Mouse (Mus musculus): Measurements from ENCODE around the gene Dnajc21.

DNA sequence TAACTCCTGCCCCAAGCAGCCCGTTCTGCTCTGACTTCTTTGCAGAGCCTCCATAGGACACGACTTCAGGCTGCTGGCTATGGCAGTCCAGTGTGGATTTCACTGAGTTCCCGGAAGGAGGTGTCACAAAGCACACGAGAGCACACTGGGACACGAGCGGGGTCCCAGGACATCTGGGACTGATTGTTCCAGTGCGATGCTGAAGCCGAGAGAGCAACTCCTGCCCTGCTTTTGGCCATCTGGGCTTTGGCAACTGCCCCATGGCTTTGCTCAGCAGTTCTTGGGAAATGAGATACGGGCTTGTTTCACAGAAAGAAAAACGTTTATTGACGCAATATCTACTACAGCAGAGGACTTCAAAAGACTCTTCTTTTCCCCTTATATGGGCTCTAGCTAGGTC lies 35.8 kb upstream of the Dnajc21 start:
- TF ChIP-seq CTCF (IDR thresholded peaks at IDR 0.05; ENCODE audit: low read depth, low read length) (no peak), GATA1 (IDR thresholded peaks at IDR 0.05; ENCODE audit: borderline replicate concordance, low read length) (no peak), POLR2AphosphoS5 (IDR thresholded peaks at IDR 0.05; ENCODE audit: insufficient replicate concordance, low read depth, low read length) (no peak), TAL1 (conservative IDR thresholded peaks at IDR 0.05; ENCODE audit: low read depth, low read length) (no peak)

Measured in G1E (cell line).